Mouse (Mus musculus) urinary bladder, adult 18-20 months (tissue): ENCODE results near the gene Llph.

Experiments
- DNase-seq, 2 experiments: peaks; one replicate each; pipeline ENCODE4 v3.0.0; 2022; ENCODE audit warnings: low spot score in 2 of 2, mixed read lengths in 2 of 2

Llph gene

GRCm38 (mm10) chr10:120218996-120219395 lies 7.9 kb upstream of the Llph start:
- DNase-seq: no peak

GRCm38 (mm10) chr10:120219578-120220359 lies 7.1 kb upstream of the Llph start:
- no peak for DNase-seq

- no peak for DNase-seq
These were observed 6.1 kb upstream of the Llph start for GRCm38 (mm10) chr10:120220776-120221175.

DNA sequence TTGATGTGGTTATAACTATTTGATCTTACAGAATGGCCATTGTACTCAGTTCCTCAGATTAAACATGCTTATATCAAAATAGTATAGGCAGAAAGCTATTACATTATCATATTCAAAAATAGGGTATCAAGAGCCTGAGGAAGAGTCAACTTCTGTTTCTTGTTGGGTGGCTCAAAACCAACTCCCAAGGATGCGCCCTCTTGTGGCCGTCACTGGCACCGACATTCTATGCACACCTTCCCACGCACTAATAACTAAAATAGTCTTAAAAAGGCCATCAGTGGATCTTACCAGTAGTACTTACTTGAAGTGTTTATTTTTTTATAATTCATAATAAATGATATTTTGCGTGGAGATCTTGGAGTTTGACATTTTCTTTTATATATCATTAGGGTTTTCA lies 4.8 kb downstream of the Llph start:
- peak in 1 of 2 experiments; percentile 29 for DNase-seq

- peak in 1 of 2 experiments; percentile 18 for DNase-seq
These were observed 6.9 kb downstream of the Llph start for GRCm38 (mm10) chr10:120233655-120234367.

DNA sequence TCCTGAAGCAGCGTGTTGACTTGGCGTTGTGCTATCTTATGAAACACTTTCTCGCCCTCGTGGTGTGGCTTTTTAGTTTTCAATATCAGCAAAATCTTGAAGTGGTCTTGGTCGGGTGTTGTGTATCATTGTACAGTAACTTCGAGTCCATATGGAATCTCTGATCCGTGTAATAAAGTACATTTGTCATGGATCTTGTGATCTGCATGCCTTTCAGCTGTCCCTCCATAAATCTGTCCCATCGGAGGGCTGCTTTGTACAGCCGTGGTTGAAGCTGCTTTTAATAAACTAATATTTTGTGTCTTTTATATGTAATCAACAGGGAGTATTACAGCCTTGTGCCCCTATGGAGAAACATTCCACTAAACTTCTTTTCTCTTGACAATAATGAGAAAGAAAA lies 10.0 kb downstream of the Llph start:
- no peak for DNase-seq

GRCm38 (mm10) chr10:120238241-120238640 lies 11.4 kb downstream of the Llph start:
- DNase-seq: no peak

GRCm38 (mm10) chr10:120239476-120239875 lies 12.6 kb downstream of the Llph start:
- no peak for DNase-seq

GRCm38 (mm10) chr10:120242421-120242820 lies 15.6 kb downstream of the Llph start:
- no peak for DNase-seq

- DNase-seq: no peak
These were observed 18.8 kb downstream of the Llph start for GRCm38 (mm10) chr10:120245681-120246080.

DNA sequence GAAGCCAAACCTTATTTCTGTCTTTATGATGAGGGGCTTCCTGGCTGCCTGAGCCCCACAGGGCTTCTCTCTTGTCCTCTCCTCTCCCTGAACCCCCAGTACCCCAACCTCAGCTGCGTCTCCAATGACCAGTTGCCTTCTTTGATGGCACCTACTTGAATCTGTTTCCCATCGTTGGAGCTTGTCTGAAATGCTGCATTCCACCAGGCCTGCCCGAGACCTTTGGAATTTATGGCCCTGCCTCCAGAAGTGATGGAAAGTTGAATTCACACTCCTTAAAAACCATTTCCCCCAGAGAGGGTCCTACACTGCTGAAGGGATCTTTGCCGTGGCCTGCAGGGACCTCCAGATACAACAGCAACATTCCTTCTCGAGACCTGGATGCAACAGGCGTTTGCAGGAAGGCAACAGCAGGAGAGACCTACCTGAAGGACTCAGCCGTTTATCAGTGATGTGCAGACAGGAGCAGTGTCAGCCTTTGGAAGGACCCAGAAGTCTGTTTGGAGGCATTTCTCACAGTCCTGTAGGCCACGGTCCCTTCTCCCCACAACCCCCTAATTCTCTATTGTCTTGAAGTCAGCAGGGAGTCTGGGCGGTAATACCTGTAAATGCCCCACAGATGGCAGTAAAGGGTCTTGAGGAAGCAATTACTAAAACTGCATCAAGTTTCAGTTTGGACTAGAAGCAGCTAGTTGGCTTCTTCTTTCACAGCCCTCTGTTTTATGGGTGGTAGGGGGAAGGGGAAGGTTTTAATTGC lies 20.3 kb downstream of the Llph start:
- peak; percentile 15 to 21 for DNase-seq

DNA sequence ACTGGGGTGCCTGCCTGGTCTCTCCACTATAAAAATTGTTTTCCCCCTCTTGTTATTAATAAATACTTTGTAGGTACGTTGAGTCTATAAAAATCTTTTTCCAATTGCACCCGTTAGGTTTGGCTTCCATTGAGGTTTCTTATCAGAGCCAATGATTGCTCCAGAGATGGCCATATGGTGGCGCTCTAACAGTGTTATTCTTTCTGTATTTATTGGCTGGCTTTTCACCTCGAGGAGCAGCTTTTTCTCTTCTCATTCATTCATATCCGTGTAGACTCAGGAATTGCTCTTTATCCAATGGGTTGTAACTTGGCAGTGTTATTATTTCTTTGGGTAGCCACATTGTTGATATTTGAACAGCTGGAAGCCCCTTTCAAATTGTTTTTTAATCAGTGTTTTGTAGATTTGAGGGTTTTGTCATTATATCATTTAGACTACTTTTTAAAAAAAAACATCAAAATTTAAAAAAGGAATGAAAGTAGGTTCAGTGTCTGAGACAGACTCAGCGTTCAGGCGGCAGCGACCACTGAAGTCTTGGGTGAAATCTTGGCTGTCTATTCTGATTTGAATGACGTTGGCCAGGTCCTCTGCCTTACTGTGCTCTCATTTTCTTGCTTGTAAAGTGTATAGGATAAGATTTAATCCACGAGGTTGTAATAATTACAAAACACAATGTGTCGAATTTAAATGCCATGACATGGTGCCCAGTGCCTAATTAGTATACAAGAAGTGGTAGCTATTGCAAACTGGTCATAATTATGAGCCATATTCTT lies 24.2 kb downstream of the Llph start:
- no peak for DNase-seq

GRCm38 (mm10) chr10:120251791-120252190 lies 24.9 kb downstream of the Llph start:
- no peak for DNase-seq

DNA sequence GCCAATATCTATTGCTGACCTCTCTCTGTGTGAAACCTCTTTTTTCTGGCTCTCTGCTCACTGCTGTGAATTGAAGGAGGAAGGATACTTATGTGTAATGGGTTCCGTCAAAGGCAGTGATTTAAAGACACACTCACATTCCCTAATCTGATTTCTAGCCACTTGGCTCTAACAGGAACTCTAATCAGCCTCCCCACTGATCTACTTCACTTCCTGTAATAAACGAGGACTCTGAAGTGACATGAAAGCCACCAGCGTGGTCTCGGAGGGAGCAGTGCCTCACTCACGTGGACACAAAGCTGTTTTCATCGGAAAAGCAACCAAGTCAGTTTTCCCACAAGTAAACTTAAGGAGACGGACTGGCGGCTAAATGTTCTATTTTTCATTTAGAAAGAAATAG lies 25.9 kb downstream of the Llph start:
- DNase-seq: no peak

GRCm38 (mm10) chr10:120257231-120257630 lies 30.4 kb downstream of the Llph start:
- DNase-seq: peak; percentile 3 to 35

DNA sequence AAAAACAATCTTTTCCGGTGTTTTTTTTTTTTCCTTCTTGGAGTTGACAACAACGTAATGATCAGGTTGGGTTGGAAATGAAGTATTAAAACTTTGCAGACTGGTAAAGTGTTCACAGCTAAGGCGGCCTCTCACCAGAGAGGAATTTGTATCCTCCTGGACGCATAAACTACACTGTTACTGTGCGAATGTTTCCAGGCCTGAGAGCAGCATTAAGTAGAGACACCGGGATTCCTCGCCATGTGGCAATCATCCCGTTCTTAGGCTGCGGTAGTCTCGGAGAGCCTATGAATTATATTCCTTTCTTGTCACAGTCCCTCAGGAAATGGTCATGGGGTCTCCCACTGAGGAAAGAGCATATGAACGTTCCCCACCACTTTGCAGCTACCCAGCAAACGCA lies 40.9 kb downstream of the Llph start:
- no peak for DNase-seq

GRCm38 (mm10) chr10:120269946-120270345 lies 43.1 kb downstream of the Llph start:
- DNase-seq: no peak

DNA sequence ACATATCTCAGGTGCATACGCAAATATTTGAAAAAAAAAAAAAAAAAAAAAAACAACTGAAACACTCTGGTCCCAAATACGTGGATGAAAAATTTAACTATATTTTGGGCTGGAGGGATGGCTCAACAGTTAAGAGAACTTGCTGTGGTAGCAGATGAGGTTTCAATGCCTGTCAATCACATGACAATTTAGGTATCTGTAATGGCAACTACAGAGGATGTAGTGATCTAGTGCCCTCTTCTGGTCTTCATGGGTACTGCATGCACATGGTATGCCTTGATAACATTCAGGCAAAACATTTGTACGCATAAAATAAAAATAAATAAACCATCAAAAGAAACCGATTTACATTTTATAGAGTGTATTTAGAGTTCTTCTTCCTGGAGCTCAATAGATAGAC lies 43.9 kb downstream of the Llph start:
- DNase-seq: peak in 1 of 2 experiments; percentile 7

- DNase-seq: no peak
These were observed 44.4 kb downstream of the Llph start for GRCm38 (mm10) chr10:120271318-120271717.

- DNase-seq: no peak
These were observed 45.0 kb downstream of the Llph start for GRCm38 (mm10) chr10:120271879-120272269.

GRCm38 (mm10) chr10:120272270-120272883 lies 45.5 kb downstream of the Llph start:
- DNase-seq: no peak
